Mouse (Mus musculus): ENCODE data around the gene Snrpg. TPM values are rescaled to one million over a fixed set of nuclear protein-coding genes. Genes with fewer than 3 reads are reported as not detected.
A peak's percentile ranks its signal among the peaks of the same experiment; 100 is the strongest.

The Snrpg gene
- total RNA-seq, 4 experiments from 2014 or later, result 37.0 to 60.8 (median 40.2) TPM

DNA sequence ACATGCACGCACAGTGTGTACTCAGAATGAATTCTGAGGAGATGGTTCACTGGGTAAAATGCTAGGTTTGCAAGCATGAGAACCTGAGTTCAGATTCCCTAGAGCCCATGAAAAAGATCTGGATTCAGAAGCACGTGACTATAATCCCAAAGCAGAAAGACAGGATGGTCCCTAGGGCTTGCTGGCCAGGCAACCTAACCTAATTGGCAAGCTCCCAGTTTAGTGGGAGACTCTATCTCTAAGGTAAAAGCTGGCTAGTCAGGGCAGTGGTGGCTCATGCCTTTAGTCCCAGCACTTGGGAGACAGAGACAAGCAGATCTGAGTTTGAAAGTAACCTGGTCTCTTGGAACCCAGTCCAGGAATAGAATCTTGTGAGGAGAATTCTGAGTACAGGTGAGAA is 27.9 kb downstream of the Snrpg start:
- DNase-seq (ENCODE audit: low spot score), result no peak

DNA sequence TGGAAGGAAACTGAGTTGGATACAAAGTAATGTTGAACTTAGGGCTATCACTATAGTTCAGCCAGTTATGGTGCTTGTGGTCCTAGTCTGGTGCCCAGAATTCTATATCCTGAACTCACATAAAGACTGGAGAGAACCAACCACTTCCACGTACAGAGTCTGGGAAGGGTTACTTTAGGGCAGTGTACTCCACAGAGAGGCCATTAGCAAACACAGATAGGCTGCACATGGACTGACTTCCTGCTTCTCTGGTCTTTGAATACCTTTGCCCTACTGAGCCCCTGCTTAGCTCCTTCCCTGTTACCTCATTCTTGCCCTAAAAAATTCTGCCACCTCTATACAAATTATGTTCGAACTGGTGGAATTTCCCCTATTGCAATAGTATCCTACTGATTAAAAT is 28.9 kb downstream of the Snrpg start:
- no peak for DNase-seq (ENCODE audit: low spot score)

DNA sequence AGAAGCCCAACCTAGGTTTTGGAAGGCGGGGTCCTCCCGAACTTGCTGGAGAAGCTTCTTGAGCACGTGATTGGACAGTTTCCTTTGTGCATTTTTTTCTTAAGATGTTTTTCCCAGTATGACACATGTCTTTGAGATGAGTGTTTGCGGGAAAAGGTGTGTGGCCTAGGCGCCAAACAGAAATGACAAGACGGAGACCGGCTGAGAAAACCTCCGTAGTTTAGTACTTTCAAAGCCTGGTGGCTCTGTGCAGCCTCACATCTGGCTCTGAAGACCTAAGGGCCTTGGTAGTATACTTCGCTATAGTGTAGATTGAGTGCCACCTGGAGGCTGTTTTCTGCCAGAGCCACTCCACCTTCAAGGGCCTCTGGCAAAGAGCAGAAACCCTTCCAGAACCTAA is 29.9 kb downstream of the Snrpg start:
- peak; percentile 75 for DNase-seq (ENCODE audit: low spot score)

- no peak for DNase-seq (ENCODE audit: low spot score)
Measured at GRCm38 (mm10) chr6:86402681-86403607, 31.8 kb downstream of the Snrpg start.

GRCm38 (mm10) chr6:86403728-86404099 is 32.6 kb downstream of the Snrpg start:
- DNase-seq (ENCODE audit: low spot score), result peak; percentile 93

DNA sequence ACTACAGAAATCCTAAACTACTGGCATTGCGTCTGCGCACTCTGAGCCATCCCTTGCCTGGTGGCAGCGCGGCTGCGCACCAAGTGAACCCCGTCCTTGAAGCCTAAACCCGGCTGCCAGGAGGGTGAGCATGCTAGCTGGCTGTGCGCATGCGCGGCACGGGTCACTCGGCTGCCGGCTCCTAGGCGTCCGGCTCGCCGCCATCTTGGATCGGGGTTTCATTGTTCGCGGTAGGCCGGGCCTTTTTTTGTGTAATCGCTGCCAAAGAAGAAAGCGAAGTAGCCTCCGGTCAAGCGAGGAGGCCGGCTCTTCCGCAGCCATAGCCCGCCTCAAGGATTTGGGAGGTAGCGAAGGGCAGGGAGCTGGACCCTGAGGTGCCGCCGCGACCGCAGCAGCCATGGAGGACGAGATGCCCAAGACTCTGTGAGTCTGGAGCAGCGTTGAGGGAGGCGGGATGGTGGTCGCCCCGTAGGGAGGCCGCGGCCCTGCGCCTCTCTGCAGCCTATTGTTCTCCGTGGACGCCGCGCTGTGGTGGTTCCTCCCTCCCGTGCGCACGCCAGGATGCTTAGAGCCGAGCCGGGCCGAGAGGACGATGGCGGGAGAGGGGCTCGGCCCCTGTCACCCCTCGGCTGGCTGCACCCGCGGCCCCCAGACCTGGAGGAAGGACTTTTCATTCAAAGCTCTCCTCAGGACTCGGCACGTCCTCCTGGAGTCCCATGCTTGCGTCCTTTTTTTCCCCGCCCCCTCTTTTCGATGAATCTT is 33.2 kb downstream of the Snrpg start, which contains the start of gene Tia1:
Tia1 (plus strand) TSS at position 120 of the 762 bp plus-strand sequence.
- peak; percentile 97 for DNase-seq (ENCODE audit: low spot score)

DNA sequence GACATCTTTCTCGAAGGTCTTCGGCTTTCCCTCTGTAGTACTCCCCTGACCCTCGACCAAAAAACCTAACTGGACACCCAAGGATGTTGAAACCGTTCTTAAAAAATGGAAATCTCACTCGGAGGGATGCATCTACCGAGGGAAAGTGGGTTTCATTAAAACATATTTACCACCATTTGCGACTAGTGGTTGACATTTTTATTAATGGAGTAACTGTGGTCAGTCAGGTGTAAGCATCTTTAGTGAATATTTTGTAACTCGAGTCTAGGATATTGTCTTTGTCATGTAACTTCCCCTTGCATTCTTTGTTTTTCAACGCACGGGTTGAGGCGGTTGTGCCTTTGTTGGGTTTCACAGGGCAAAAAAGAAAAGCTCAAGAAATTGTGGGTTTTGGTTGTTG is 33.9 kb downstream of the Snrpg start:
- no peak for DNase-seq (ENCODE audit: low spot score)

GRCm38 (mm10) chr6:86406306-86406705 is 35.2 kb downstream of the Snrpg start:
- DNase-seq (ENCODE audit: low spot score), result no peak

- DNase-seq (ENCODE audit: low spot score), result no peak
Measured at GRCm38 (mm10) chr6:86418711-86419110, 47.6 kb downstream of the Snrpg start.

DNA sequence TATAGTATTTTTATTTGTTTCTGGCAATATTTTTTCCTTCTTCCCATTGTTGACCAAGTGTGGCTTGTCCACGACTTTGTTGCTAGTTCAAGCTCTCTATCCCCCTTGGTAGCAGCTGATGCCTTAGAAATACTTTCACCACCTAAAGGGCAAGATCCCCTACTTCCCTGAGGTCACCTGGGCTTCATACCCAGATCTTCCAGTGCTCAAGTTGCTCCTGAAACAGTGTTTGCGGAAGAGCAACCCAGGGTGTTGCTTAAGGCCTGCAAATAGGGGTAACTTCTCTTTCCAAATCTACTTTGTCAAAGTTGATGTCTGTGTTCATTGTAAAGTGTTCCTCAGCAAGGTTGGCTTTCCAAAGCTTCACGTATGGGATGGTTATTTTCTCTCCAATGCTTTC is 48.1 kb downstream of the Snrpg start:
- DNase-seq (ENCODE audit: low spot score), result no peak

DNA sequence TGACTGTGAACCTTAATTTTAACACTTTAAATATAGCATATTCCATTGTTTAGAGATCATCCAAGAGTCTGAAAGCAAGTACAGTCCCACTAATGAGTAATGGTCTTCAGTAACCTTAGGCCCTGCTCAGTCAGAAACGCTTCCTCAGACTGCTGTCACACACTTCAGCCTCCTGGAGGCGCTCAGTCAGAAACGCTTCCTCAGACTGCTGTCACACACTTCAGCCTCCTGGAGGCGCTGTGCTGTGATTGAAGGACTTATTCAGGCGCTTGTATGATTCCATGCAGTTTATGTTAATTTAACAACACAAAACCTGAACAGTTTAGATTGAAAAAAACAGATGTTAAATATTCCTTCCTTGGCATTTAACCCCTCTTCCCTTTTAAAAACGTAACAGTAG is 49.4 kb downstream of the Snrpg start:
- DNase-seq (ENCODE audit: low spot score), result no peak

- no peak for DNase-seq (ENCODE audit: low spot score)
Measured at GRCm38 (mm10) chr6:86426358-86426757, 55.3 kb downstream of the Snrpg start, which contains the start of gene Gm44790. TSS of gene Gm44790 (plus strand) at chr6:86426658.

Other genes starting within 250 kb of the Snrpg start
- gene Tgfa, start 176.1 kb upstream of the Snrpg start, total RNA-seq (2022), result 1 to 10 TPM; 1.3 to 2.7 (median 1.4) TPM
- gene Fam136a, start 5.7 kb upstream of the Snrpg start, total RNA-seq (2022), result 10 to 100 TPM; 24.7 to 28.7 (median 25.4) TPM
- gene Pcyox1, start 25.9 kb downstream of the Snrpg start, total RNA-seq (2022), result 10 to 100 TPM; 68.7 to 96.5 (median 89.3) TPM
- 10 to 100 TPM; 16.3 to 20.2 (median 17.6) TPM for gene Tia1, start 32.9 kb downstream of the Snrpg start, total RNA-seq (2022)
- 1 to 10 TPM in 1 of 4 experiments, under 1 TPM in 1, not detected in 2; 0.47 to 3.2 TPM for gene Gm44790, start 55.4 kb downstream of the Snrpg start, total RNA-seq (2022)
- 10 to 100 TPM in 2 of 4 experiments, 1 to 10 TPM in 2; 9.6 to 11.6 (median 10.0) TPM for gene C87436, start 67.1 kb downstream of the Snrpg start, total RNA-seq (2022)
- 100 to 1,000 TPM; 157 to 166 (median 162) TPM for gene Pcbp1, start 155.0 kb downstream of the Snrpg start, total RNA-seq (2022)

Measured in heart, adult 8-10 months (tissue).